Mouse (Mus musculus): ENCODE results near the gene Trex1.
A peak's percentile ranks its signal among the peaks of the same experiment; 100 is the strongest.

Trex1 gene

GRCm38 (mm10) chr9:109016973-109017604 lies 42.4 kb downstream of the Trex1 start:
- no peak for DNase-seq (ENCODE audit: low spot score)

DNA sequence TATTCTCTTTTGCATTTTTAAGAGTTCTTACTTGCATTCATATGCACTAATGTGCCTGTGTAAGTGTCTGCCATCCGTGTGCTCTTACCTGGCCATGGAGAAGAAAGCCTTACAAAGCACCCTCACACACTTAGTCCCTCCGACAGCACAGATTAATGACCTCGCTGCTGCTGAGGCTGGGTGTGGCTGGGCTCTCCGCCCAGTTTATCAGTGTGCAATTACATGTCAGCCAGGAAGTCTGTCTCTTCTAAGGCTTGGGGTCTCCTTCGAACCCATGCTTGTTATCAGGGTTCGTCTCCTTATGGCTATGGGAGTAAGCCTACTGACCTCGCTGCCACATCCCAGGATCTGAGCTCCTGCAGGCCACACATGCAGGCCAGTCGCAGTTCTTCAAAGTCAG lies 44.1 kb downstream of the Trex1 start:
- no peak for DNase-seq (ENCODE audit: low spot score)

GRCm38 (mm10) chr9:109010316-109010690 lies 49.2 kb downstream of the Trex1 start:
- DNase-seq (ENCODE audit: low spot score): no peak

DNA sequence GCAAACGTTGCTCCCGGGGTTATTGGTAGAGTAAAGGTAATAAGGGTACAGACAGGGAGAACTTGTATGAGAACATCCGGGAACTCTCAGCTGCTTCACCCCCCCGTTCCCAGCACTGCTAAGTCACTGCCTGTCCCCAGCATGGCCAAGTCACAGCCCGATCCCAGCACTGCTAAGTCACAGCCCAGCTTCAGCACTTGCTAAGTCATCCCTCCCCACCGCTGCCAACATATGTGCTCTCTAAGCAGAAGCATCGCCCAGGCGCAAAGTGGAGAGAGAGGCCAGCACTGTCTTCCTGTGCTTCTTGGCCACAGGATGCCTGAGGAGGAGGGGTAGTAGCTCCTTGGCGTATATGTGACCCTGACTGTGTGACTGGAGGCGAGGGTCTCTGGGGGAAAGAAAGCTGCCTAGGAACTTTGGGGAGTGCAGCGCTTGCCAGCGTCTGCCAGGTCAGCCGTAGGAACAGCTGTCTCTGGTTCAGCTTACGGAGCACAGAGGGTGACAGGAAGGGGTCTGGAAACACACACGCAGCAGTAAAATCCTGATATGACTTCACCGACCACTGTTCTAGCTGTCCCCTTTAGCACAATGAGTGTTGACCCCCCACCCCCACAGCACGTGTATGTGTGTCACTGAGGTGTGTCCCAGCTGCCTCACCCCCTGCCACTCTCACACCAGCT lies 49.8 kb downstream of the Trex1 start:
- peak; percentile 56 for DNase-seq (ENCODE audit: low spot score)

GRCm38 (mm10) chr9:109008994-109009635 lies 50.4 kb downstream of the Trex1 start:
- DNase-seq (ENCODE audit: low spot score): no peak

- no peak for DNase-seq (ENCODE audit: low spot score)
These were observed 51.5 kb downstream of the Trex1 start for GRCm38 (mm10) chr9:109008081-109008480.

Measured in urinary bladder, postnatal 14 days (tissue).